Mouse (Mus musculus): ENCODE results near the gene Fads2.

The Fads2 gene

DNA sequence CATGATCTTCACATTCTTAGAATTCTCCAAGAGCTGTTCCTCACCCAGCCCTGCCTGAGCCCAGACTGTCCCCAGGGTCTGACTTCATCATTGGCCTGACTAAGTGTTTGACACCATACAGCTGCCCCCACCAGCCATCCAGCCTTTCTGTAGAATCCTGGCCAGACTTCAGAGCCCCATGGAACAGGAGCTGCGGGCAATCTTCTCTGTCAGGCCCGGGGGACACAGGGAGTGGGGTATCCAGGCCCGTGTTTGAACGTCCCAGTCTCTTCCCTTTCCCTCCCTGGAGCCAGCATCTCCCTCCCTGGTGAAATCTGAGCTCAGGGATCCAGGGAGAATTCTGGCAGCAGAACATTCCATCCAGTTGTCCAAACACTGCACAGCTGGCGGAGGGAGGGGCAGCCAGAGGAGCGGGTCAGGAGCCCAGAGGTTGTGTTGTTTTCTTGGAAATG lies 88.7 kb downstream of the Fads2 start:
- peak; percentile 49 to 69 for DNase-seq
